Mouse (Mus musculus) stomach, embryonic 16.5 days (tissue): ENCODE measurements around the gene Gm49336. TPM values are rescaled to one million over a fixed set of nuclear protein-coding genes. Genes with fewer than 3 reads are reported as not detected.

Experiments
- ATAC-seq: fragments of 200-750 bp; cut with Nextera tagmentation; 2 replicates; pipeline ENCODE4 v1.8.0; 2017; ENCODE audit warnings: moderate number of reproducible peaks, moderate TSS enrichment; ENCODE audit not compliant: insufficient read depth, low FRiP score
- H3K27ac ChIP-seq: fragments of 300-500 bp; sonication (generic); 2 replicates; pipeline ENCODE4 v1.5.1; 2014; ENCODE audit warnings: low read length
- H3K27me3 ChIP-seq: fragments of 300-500 bp; sonication (generic); 2 replicates; pipeline ENCODE4 v1.6.1; 2014; ENCODE audit warnings: low read length, control low read depth, mixed read lengths; ENCODE audit not compliant: control insufficient read depth, insufficient read depth
- H3K36me3 ChIP-seq: fragments of 300-500 bp; sonication (generic); 2 replicates; pipeline ENCODE4 v1.6.1; 2014; ENCODE audit warnings: low read length; ENCODE audit not compliant: control insufficient read depth, insufficient read depth
- H3K4me1 ChIP-seq: fragments of 300-500 bp; sonication (generic); 2 replicates; pipeline ENCODE4 v1.6.1; 2014; ENCODE audit warnings: low read length, control low read depth, mixed read lengths; ENCODE audit not compliant: control insufficient read depth, insufficient read depth
- H3K4me2 ChIP-seq: fragments of 300-500 bp; sonication (generic); 2 replicates; pipeline ENCODE4 v1.6.1; 2014; ENCODE audit warnings: low read depth, low read length, mixed read lengths
- H3K4me3 ChIP-seq: fragments of 300-500 bp; sonication (generic); replicated peaks from 2 replicates; pipeline ENCODE4 v1.5.1; 2014; ENCODE audit warnings: mild to moderate bottlenecking, low read length
- H3K9ac ChIP-seq: fragments of 300-500 bp; sonication (generic); 2 replicates; pipeline ENCODE4 v1.6.1; 2014; ENCODE audit warnings: low read length
- H3K9me3 ChIP-seq: fragments of 300-500 bp; sonication (generic); replicated peaks from 2 replicates; pipeline ENCODE4 v1.6.1; 2016; ENCODE audit warnings: low read length, control low read depth; ENCODE audit not compliant: control insufficient read depth
- WGBS: fragments of 180-500 bp; shearing (Covaris S2); extraction: QIAGEN DNeasy Blood & Tissue Kit; methylation state at CpG from one replicate; pipeline ENCODE4 v1.1.7; 2014; 5-methylcytosine and 5-hydroxymethylcytosine counted together
- polyA plus RNA-seq: library from polyadenylated mRNA; unstranded; fragments of >200 nt; fragmentation: Nextera tagmentation; extraction: Ambion mirVana; gene quantifications from 2 replicates; pipeline ENCODE4 v1.2.1, GENCODE M21; 2015

Gm49336 gene
- polyA plus RNA-seq, 1 experiment from 2014 or later = 50.5 TPM

GRCm38 (mm10) chr14:60209166-60209565, 42.1 kb downstream of the Gm49336 start:
- no peaks in the 10 kb centered on the region for H3K27me3 ChIP-seq
- H3K27ac ChIP-seq = no peak overlapping the region
- no peaks in the 10 kb centered on the region for H3K36me3 ChIP-seq
- WGBS = 65% methylated on average over 7 of the region's 7 CpGs
- no peak overlapping the region for H3K4me3 ChIP-seq
- peaks cover 6% of the 10 kb centered on the region; the same call in 1 of the 2 replicates for H3K4me1 ChIP-seq
- H3K9ac ChIP-seq = no peak overlapping the region
- no peaks in the 10 kb centered on the region for H3K9me3 ChIP-seq
- no peak overlapping the region for H3K4me2 ChIP-seq
- peak; percentile 71; the same call in 1 of the 2 replicates for ATAC-seq

GRCm38 (mm10) chr14:60204993-60205392, 46.3 kb downstream of the Gm49336 start:
- no peak overlapping the region for H3K4me3 ChIP-seq
- H3K27me3 ChIP-seq = no peaks in the 10 kb centered on the region
- no peak overlapping the region for H3K9ac ChIP-seq
- WGBS = 86% methylated on average over 6 of the region's 6 CpGs
- ATAC-seq = no peak
- H3K4me2 ChIP-seq = no peak overlapping the region
- H3K9me3 ChIP-seq = no peaks in the 10 kb centered on the region
- no peaks in the 10 kb centered on the region for H3K4me1 ChIP-seq
- H3K27ac ChIP-seq = no peak overlapping the region
- no peaks in the 10 kb centered on the region for H3K36me3 ChIP-seq

- Histone ChIP-seq H3K9ac (no peak within 1 kb of the TSS), H3K36me3 (no peaks in the 10 kb centered on the region), H3K27me3 (no peaks in the 10 kb centered on the region), H3K4me3 (no peak within 1 kb of the TSS), H3K27ac (no peak within 1 kb of the TSS), H3K4me1 (no peaks in the 10 kb centered on the region), H3K4me2 (no peak within 1 kb of the TSS), H3K9me3 (no peaks in the 10 kb centered on the region)
- ATAC-seq = no peak
- 58% methylated on average over 7 of the region's 7 CpGs for WGBS
These were observed 54.4 kb downstream of the Gm49336 start, which contains the start of gene Atp8a2 for GRCm38 (mm10) chr14:60196884-60197283. Atp8a2 (minus strand) TSS chr14:60197179.

- no peak overlapping the region for H3K4me2 ChIP-seq
- no peaks in the 10 kb centered on the region for H3K9me3 ChIP-seq
- H3K36me3 ChIP-seq = no peaks in the 10 kb centered on the region
- H3K27ac ChIP-seq = no peak overlapping the region
- no peak overlapping the region for H3K9ac ChIP-seq
- no peaks in the 10 kb centered on the region for H3K4me1 ChIP-seq
- no peak for ATAC-seq
- H3K4me3 ChIP-seq = no peak overlapping the region
- 67% methylated on average over 5 of the region's 5 CpGs for WGBS
- no peaks in the 10 kb centered on the region for H3K27me3 ChIP-seq
These were observed 55.3 kb downstream of the Gm49336 start for GRCm38 (mm10) chr14:60195999-60196398.

- Histone ChIP-seq H3K4me3 (no peak overlapping the region), H3K9ac (no peak overlapping the region), H3K9me3 (no peaks in the 10 kb centered on the region), H3K36me3 (no peaks in the 10 kb centered on the region), H3K4me1 (no peaks in the 10 kb centered on the region), H3K27me3 (no peaks in the 10 kb centered on the region), H3K4me2 (no peak overlapping the region), H3K27ac (no peak overlapping the region)
- 70% methylated on average over 1 of the region's 1 CpGs for WGBS
- ATAC-seq = no peak
These were observed 56.7 kb downstream of the Gm49336 start for GRCm38 (mm10) chr14:60194606-60195005.

GRCm38 (mm10) chr14:60189771-60190170, 61.5 kb downstream of the Gm49336 start:
- no peaks in the 10 kb centered on the region for H3K36me3 ChIP-seq
- H3K9me3 ChIP-seq = no peaks in the 10 kb centered on the region
- no peak overlapping the region for H3K9ac ChIP-seq
- no peak overlapping the region for H3K4me2 ChIP-seq
- no peak overlapping the region for H3K4me3 ChIP-seq
- H3K27ac ChIP-seq = no peak overlapping the region
- no peaks in the 10 kb centered on the region for H3K27me3 ChIP-seq
- WGBS = 85% methylated on average over 5 of the region's 5 CpGs
- H3K4me1 ChIP-seq = 0 out of 2 replicates have a peak, but pooled peaks cover 5% of the 10 kb centered on the region
- ATAC-seq = no peak

GRCm38 (mm10) chr14:60188201-60188825, 63.0 kb downstream of the Gm49336 start:
- H3K4me1 ChIP-seq = 0 out of 2 replicates have a peak, but pooled peaks cover 5% of the 10 kb centered on the region
- no peak overlapping the region for H3K4me3 ChIP-seq
- no peaks in the 10 kb centered on the region for H3K9me3 ChIP-seq
- H3K27me3 ChIP-seq = no peaks in the 10 kb centered on the region
- no peaks in the 10 kb centered on the region for H3K36me3 ChIP-seq
- WGBS = 77% methylated on average over 5 of the region's 5 CpGs
- no peak overlapping the region for H3K4me2 ChIP-seq
- peak overlapping the region; percentile 30 for H3K27ac ChIP-seq
- no peak overlapping the region for H3K9ac ChIP-seq
- no peak for ATAC-seq

GRCm38 (mm10) chr14:60181306-60181705, 70.0 kb downstream of the Gm49336 start:
- no peak overlapping the region for H3K4me2 ChIP-seq
- WGBS = 92% methylated on average over 2 of the region's 2 CpGs
- no peaks in the 10 kb centered on the region for H3K36me3 ChIP-seq
- no peak for ATAC-seq
- H3K27ac ChIP-seq = no peak overlapping the region
- peaks cover 2% of the 10 kb centered on the region; the same call in 1 of the 2 replicates for H3K27me3 ChIP-seq
- H3K9me3 ChIP-seq = no peaks in the 10 kb centered on the region
- H3K9ac ChIP-seq = no peak overlapping the region
- 0 out of 2 replicates have a peak, but pooled peaks cover 2% of the 10 kb centered on the region for H3K4me1 ChIP-seq
- H3K4me3 ChIP-seq = no peak overlapping the region

- H3K4me1 ChIP-seq = 0 out of 2 replicates have a peak, but pooled peaks cover 2% of the 10 kb centered on the region
- no peak overlapping the region for H3K9ac ChIP-seq
- peak; percentile 90 for ATAC-seq
- 30% methylated on average over 2 of the region's 2 CpGs for WGBS
- H3K27me3 ChIP-seq = peaks cover 6% of the 10 kb centered on the region; the same call in 1 of the 2 replicates
- no peaks in the 10 kb centered on the region for H3K36me3 ChIP-seq
- peak overlapping the region; percentile 45; the same call in 1 of the 2 replicates for H3K4me2 ChIP-seq
- H3K27ac ChIP-seq = peak overlapping the region; percentile 77; the same call in 1 of the 2 replicates
- H3K9me3 ChIP-seq = no peaks in the 10 kb centered on the region
- H3K4me3 ChIP-seq = peak overlapping the region; percentile 68
These were observed 72.7 kb downstream of the Gm49336 start for GRCm38 (mm10) chr14:60178571-60178955.
